Mouse (Mus musculus) central nervous system, embryonic 18 days (tissue): ENCODE data around the gene Gm49358. TPM values are rescaled to one million over a fixed set of nuclear protein-coding genes. Genes with fewer than 3 reads are reported as not detected.

Experiments used
- polyA plus RNA-seq: library from polyadenylated mRNA; depleted of rRNA; stranded (reverse); fragments of >200 nt; gene quantifications from 2 replicates; pipeline ENCODE4 v1.2.3, GENCODE M21; 2012; rRNA removed

Gm49358 gene
- polyA plus RNA-seq: 0.47 TPM in 1 of 2 replicates, not detected in the other

GRCm38 (mm10) chr10:86763672-86764071 is at the start of gene Gm49358:
Gene Gm49358 (plus strand): TSS chr10:86763972.

GRCm38 (mm10) chr10:86778398-86779116 is 14.8 kb downstream of the Gm49358 start, which contains the start of gene Nt5dc3:
Gene Nt5dc3 (plus strand): TSS chr10:86779005.

Other genes starting within 250 kb of the Gm49358 start
- 182 and 197 TPM in 2 replicates for gene Hsp90b1, start 58.5 kb upstream of the Gm49358 start, polyA plus RNA-seq
- 2.2 and 2.7 TPM in 2 replicates for gene Ttc41, start 58.2 kb upstream of the Gm49358 start, polyA plus RNA-seq
- gene Nt5dc3, start 15.0 kb downstream of the Gm49358 start, polyA plus RNA-seq: 49.2 and 51.5 TPM in 2 replicates
- 0.21 and 0.40 TPM in 2 replicates for gene Stab2, start 244.1 kb downstream of the Gm49358 start, polyA plus RNA-seq